Mouse (Mus musculus): ENCODE measurements around the gene Rnf224. TPM values are rescaled to one million over a fixed set of nuclear protein-coding genes. Genes with fewer than 3 reads are reported as not detected.
A peak's percentile ranks its signal among the peaks of the same experiment; 100 is the strongest.

The Rnf224 gene
- polyA plus RNA-seq, 1 experiment from 2014 or later: not detected

DNA sequence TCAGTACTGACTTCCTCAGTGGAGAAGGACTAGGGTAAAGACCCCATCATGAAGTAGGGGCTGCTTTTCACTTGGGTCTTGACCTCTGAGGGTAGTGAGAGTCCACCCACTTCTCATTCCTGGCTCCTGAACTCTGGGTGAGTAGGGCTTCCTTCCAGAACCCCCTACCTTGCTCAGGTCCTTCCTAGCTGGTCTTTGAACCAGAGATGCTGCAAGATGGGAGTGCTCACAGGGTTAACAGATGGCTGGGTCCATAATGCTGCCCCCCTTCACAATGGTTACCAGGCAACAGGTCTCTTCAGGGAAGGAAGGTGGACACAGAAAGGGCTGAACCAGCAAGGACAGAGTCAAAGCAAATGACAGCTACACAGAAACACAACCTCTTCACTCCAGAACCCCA lies 18.1 kb downstream of the Rnf224 start, which contains the start of gene Fam166a:
Gene Fam166a (plus strand): TSS at position 301 of the 400 bp plus-strand sequence.
- 0 out of 2 replicates have a peak, but pooled peaks cover 9% of the 10 kb centered on the region for H3K27me3 ChIP-seq (ENCODE audit: low read depth, poor library complexity, severe bottlenecking)
- H3K36me3 ChIP-seq: peaks cover 22% of the 10 kb centered on the region

DNA sequence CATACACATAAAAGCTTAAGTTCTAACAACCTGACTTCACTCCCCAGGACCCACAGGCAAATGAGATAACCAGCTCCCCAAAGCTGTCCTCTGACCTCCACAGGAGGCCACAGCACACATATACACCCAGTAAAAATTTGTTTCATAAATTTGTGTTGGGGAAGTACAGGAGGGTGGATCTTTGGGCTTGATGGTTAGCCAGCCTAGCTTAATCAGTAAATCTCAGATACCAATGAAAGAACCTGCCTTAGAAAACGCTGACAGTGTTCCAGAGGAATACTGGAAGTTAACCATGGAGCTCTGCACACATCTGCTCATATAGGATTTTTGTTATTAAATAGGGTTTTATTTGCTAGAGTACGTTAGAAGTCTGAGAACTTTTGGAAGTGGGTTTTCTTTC lies 18.9 kb downstream of the Rnf224 start:
- 74% methylated on average over 2 of the region's 2 CpGs for WGBS
- Histone ChIP-seq H3K4me3 (no peak overlapping the region), H3K36me3 (peaks cover 14% of the 10 kb centered on the region), H3K27me3 (ENCODE audit: low read depth, poor library complexity, severe bottlenecking) (peaks cover 16% of the 10 kb centered on the region), H3K9me3 (replicated peaks) (no peaks in the 10 kb centered on the region), H3K4me1 (peaks cover 13% of the 10 kb centered on the region), H3K27ac (replicated peaks) (no peak overlapping the region)
- no peak for DNase-seq (ENCODE audit: low spot score)

More for the DNA sequence above, 18.1 kb downstream of the Rnf224 start, which contains the start of gene Fam166a:
- H3K9me3 ChIP-seq (replicated peaks): no peaks in the 10 kb centered on the region
- H3K4me3 ChIP-seq: no peak within 1 kb of the TSS
- no peak within 1 kb of the TSS for H3K27ac ChIP-seq (replicated peaks)
- DNase-seq (ENCODE audit: low spot score): no peak
- peaks cover 19% of the 10 kb centered on the region for H3K4me1 ChIP-seq

DNA sequence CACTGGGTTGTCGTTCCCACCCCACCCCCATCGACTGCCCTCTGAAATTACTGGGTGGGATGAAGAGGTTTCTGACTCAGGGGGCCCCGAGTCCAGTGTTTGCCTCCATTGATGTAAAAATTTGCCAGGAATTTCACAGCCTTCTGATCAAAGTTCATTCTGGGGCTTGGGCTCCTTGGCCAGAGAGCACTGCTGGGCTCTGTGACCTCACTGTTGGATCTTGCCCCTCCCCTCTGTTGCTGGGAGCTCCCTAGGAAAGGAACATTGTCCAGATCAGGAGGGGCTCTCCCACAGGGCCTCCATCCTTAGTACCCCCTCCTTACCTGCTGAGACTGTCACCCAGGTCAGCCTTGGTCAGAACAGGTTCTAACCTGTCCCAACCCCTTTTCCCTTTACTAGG lies 22.1 kb downstream of the Rnf224 start, which contains the start of gene Stpg3:
Gene Stpg3 (minus strand): TSS at position 194 of the 400 bp plus-strand sequence.
- DNase-seq (ENCODE audit: low spot score): no peak
- Histone ChIP-seq H3K9me3 (replicated peaks) (no peaks in the 10 kb centered on the region), H3K36me3 (peaks cover 6% of the 10 kb centered on the region), H3K4me1 (peaks cover 28% of the 10 kb centered on the region), H3K4me3 (no peak within 1 kb of the TSS), H3K27ac (replicated peaks) (no peak within 1 kb of the TSS), H3K27me3 (ENCODE audit: low read depth, poor library complexity, severe bottlenecking) (peaks cover 22% of the 10 kb centered on the region)
- 78% methylated on average over 3 of the region's 3 CpGs for WGBS

DNA sequence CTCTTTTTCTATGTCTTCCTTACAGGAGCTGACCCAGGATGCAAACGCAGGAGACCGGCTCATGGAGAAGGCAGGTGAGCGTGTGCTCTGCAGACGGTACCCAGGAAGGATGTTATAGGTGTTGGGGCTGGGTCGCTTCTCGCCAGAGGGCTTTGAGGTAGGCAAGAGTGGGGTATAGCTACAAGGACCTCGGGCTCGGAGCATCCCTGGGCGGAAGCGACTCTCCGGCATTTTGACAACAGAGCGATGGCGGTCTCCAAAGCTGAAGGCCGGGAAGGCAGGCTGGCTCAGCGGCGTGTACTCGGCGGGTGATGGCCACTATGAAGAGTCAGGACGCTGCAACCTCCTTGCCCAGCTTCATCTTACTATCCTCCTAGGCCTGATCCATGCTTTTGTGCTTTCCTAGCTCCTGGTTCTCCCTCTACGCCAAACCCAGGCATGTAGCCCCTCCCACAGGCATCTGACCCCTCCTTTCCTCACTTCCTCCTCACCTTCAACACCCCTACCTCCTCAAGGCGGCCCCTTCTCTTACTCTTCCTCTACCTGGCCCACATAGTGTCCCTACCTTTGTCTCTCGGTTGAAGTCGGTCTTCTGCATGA lies 23.2 kb downstream of the Rnf224 start:
- H3K4me1 ChIP-seq: peaks cover 29% of the 10 kb centered on the region
- no peak overlapping the region for H3K27ac ChIP-seq (replicated peaks)
- H3K27me3 ChIP-seq (ENCODE audit: low read depth, poor library complexity, severe bottlenecking): peaks cover 22% of the 10 kb centered on the region
- H3K36me3 ChIP-seq: peaks cover 15% of the 10 kb centered on the region
- no peak for DNase-seq (ENCODE audit: low spot score)
- WGBS: 68% methylated on average over 23 of the region's 23 CpGs
- H3K9me3 ChIP-seq (replicated peaks): no peaks in the 10 kb centered on the region
- H3K4me3 ChIP-seq: no peak overlapping the region

DNA sequence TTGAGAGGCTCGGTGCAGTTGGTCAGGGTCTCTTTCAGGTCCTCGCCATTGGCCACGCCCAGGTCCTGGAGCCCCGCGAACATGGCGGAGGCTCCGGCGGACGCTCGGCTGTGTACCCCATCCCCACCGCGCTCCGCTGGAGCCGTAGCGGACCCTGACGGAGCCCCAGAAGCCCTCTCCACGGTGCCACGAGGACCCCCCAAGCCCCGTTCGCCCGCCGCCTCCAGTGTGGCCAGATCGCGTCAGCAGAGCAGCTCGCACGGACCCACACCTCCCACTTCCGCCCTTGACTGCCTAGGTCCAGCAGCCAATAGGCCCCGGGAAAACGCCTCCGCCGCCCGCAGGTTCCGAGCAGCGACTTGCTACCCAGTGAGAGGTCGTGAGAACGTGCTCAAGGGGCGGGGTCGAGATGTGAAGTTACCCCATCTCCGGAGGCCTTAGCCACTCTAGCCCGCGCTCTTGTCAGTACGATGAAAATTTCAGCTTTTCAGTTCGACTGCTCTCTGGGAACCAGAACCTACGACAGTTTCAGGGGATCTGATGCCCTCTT lies 25.4 kb downstream of the Rnf224 start, which contains the start of gene Nelfb:
Gene Nelfb (minus strand): TSS at position 369 of the 550 bp plus-strand sequence.
- DNase-seq (ENCODE audit: low spot score): peak; percentile 94
- under 1% methylated on average over 44 of the region's 44 CpGs for WGBS
- Histone ChIP-seq H3K27ac (replicated peaks) (peak within 1 kb of the TSS; percentile 97), H3K36me3 (peaks cover 36% of the 10 kb centered on the region), H3K9me3 (replicated peaks) (no peaks in the 10 kb centered on the region), H3K4me1 (peaks cover 28% of the 10 kb centered on the region), H3K27me3 (ENCODE audit: low read depth, poor library complexity, severe bottlenecking) (peaks cover 22% of the 10 kb centered on the region), H3K4me3 (peak within 1 kb of the TSS; percentile 81)

DNA sequence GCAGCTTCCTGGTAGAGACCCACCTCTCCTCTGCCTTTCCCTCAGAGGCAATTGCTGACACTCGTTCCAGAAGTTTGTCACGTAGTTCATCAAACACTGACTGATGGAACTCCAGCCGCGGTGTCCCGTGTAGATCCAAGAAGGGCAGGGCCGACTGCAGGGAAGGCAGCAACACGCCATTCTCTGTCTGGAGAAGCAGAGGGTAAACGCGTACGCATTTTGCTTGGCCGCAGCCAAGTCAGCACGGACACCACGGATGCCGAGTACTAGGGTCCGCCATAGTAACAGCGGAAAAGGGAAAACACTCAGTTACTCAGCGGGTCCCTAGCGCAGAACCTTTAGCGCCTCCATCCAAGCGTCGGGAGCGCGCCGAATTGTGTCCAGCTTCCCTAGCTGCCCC lies 25.9 kb downstream of the Rnf224 start:
- H3K9me3 ChIP-seq (replicated peaks): no peaks in the 10 kb centered on the region
- H3K4me3 ChIP-seq: peak overlapping the region; percentile 81
- peaks cover 28% of the 10 kb centered on the region for H3K4me1 ChIP-seq
- no peak for DNase-seq (ENCODE audit: low spot score)
- H3K27me3 ChIP-seq (ENCODE audit: low read depth, poor library complexity, severe bottlenecking): peaks cover 22% of the 10 kb centered on the region
- peak overlapping the region; percentile 97 for H3K27ac ChIP-seq (replicated peaks)
- WGBS: under 1% methylated on average over 24 of the region's 24 CpGs
- peaks cover 41% of the 10 kb centered on the region for H3K36me3 ChIP-seq

DNA sequence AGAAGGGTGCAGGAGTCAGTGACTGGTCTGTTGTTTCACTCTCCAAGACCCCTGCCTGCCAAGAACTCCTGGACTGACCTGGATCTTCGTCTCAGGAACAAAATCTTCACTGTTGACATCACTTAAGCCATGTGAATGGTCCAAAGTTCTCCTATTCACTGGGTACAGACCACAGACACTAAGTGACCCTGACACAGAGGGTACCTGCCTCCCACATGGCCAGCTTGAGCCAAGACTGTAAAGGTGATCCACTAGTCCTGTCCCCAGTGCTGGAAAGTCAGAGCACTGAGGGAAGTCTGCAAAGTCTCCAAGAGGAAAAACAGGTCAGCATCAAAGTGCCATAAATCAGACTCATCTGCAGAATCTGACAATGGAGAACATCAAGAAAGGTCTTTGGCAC lies 29.0 kb downstream of the Rnf224 start:
- no peaks in the 10 kb centered on the region for H3K9me3 ChIP-seq (replicated peaks)
- DNase-seq (ENCODE audit: low spot score): no peak
- no peak overlapping the region for H3K4me3 ChIP-seq
- H3K27me3 ChIP-seq (ENCODE audit: low read depth, poor library complexity, severe bottlenecking): peaks cover 5% of the 10 kb centered on the region
- peaks cover 72% of the 10 kb centered on the region for H3K36me3 ChIP-seq
- H3K4me1 ChIP-seq: peaks cover 28% of the 10 kb centered on the region
- WGBS: 86% methylated on average over 1 of the region's 1 CpGs
- H3K27ac ChIP-seq (replicated peaks): no peak overlapping the region

DNA sequence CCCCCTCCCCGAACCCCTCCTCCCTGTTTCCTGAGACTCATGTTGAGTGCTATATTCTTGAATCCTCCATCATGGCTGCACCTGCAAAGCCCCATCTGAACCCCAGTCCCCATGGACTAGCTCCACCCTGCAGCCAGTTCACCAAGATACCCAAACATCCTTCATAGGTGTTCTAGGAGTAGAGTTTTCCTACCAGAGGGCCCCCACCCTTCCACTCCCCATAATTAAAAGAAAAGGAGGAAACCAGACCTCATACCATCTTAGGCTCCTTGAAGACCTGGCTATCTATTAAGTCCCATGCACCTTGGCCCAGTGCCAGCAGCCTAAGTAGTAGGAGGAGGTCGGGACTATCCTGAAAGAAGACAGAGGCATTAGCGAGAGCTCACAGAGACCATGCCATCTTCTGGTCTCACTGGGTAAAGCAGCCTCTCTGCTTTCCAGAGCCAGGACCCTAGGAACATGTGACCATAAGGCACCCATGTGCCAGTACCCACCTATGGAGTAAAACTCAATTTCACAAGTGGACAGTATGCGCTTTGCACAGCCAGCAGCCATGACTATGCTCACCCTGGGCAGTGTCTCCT lies 32.9 kb downstream of the Rnf224 start:
- no peak overlapping the region for H3K27ac ChIP-seq (replicated peaks)
- H3K9me3 ChIP-seq (replicated peaks): no peaks in the 10 kb centered on the region
- 0 out of 2 replicates have a peak, but pooled peaks cover 1% of the 10 kb centered on the region for H3K4me1 ChIP-seq
- no peak overlapping the region for H3K4me3 ChIP-seq
- H3K36me3 ChIP-seq: peaks cover 99% of the 10 kb centered on the region
- WGBS: 72% methylated on average over 4 of the region's 4 CpGs
- no peaks in the 10 kb centered on the region for H3K27me3 ChIP-seq (ENCODE audit: low read depth, poor library complexity, severe bottlenecking)
- DNase-seq (ENCODE audit: low spot score): no peak

DNA sequence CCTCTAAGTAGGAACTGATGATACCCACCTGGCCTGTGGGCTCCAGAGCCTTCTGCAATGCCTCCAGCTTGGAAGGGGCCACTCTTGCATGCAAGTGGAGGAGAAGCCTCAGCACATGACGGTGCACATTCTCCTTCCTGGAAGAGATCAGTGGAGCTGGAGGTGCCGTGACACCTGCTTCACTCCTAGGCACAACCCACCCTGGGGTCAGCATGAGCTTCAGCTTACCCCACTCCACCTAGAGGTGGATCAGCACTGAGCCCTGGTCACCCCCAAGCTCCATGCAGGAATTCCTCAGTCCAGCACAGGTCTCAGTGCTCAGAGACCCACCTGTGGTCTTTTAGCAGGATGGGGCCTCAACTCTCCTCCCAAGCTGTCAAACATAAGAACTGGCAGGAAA lies 36.0 kb downstream of the Rnf224 start:
- H3K36me3 ChIP-seq: peaks cover 77% of the 10 kb centered on the region
- WGBS: 92% methylated on average over 2 of the region's 2 CpGs
- no peak for DNase-seq (ENCODE audit: low spot score)
- H3K4me1 ChIP-seq: peaks cover 16% of the 10 kb centered on the region
- H3K27ac ChIP-seq (replicated peaks): no peak overlapping the region
- H3K27me3 ChIP-seq (ENCODE audit: low read depth, poor library complexity, severe bottlenecking): peaks cover 27% of the 10 kb centered on the region
- H3K9me3 ChIP-seq (replicated peaks): no peaks in the 10 kb centered on the region
- no peak overlapping the region for H3K4me3 ChIP-seq

DNA sequence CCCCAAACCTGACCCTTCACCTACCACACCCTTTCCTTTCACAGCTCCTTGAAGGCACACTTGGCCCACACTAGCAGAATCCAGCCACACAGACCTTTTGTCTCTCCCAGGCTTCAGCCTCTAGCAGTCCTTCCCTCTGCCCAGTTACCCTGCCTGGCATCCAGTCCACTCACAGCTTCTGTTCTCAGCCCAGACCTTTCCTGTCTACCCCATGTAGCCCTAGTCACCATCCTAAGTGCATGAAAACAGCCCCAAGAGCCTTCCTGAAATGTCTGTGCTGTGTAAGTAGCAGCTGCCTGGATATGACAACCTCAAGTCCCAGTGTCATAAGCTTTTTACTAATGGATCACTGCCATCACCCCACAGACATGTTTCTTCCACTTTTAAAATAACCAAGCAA lies 38.6 kb downstream of the Rnf224 start:
- Histone ChIP-seq H3K27ac (replicated peaks) (no peak overlapping the region), H3K4me3 (no peak overlapping the region), H3K4me1 (peaks cover 33% of the 10 kb centered on the region), H3K9me3 (replicated peaks) (no peaks in the 10 kb centered on the region), H3K36me3 (peaks cover 50% of the 10 kb centered on the region), H3K27me3 (ENCODE audit: low read depth, poor library complexity, severe bottlenecking) (peaks cover 51% of the 10 kb centered on the region)
- no peak for DNase-seq (ENCODE audit: low spot score)

DNA sequence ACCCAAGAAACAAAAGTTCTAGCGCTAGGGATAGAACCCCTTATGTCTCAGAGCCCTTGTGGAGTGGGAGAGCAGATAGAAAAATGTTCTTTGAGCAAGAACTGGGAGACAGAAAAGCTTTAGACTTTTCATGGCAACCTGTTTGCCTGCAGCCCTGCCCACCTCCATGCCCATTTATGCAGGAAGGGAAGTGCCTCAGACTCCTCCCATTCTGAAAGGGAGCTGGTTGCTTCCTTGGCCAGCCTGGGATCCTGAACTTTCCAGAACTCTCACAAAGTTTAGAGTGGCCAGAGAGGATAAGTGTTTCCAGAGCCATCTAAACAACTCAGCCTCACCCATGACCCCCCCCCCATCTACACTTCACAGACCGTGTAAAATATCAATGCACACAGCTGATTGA lies 39.4 kb downstream of the Rnf224 start:
- no peak overlapping the region for H3K27ac ChIP-seq (replicated peaks)
- H3K27me3 ChIP-seq (ENCODE audit: low read depth, poor library complexity, severe bottlenecking): peaks cover 51% of the 10 kb centered on the region
- 21% methylated on average over 2 of the region's 2 CpGs for WGBS
- H3K9me3 ChIP-seq (replicated peaks): no peaks in the 10 kb centered on the region
- DNase-seq (ENCODE audit: low spot score): no peak
- no peak overlapping the region for H3K4me3 ChIP-seq
- peaks cover 43% of the 10 kb centered on the region for H3K36me3 ChIP-seq
- peaks cover 34% of the 10 kb centered on the region for H3K4me1 ChIP-seq

DNA sequence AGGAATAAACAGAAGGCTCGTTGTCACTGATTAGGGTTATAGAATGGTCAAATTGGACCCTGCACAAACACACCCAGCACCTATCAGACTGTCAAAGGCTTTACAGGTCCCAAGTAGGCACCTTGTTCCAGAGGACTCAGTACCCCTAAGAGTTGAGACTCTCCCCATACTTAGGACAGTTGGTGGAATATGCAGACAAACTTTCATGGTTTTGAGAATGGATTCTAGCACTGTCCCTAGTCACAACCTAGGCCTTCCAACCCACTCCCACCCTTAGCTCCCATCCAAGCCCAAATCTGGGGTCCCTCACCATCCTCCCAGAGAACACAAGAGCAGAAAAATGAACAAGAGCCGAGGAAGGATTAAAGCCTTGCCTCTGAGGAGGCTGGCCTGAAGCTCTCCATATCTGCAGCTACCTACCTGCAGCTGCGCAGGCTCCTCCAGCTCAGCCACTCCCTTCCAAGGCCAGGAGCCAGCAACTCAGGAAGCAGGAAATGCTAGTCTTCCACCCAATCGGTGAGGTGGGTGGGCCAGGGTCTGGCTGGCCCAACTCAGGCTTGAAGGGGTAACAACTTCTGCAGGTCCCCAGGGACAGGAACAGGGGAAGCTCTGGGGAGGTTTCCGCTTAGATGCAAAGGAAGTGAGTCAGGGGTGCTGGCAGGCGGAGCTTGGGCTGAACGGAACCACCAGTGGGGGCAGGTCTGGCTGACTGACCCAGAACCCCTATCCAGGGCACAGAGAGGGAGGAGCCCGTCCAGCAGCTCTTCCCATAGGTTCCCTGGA lies 40.2 kb downstream of the Rnf224 start, which contains the start of gene Tor4a:
Gene Tor4a (minus strand): TSS at position 715 of the 783 bp plus-strand sequence.
- 14% methylated on average over 8 of the region's 8 CpGs for WGBS
- Histone ChIP-seq H3K36me3 (peaks cover 34% of the 10 kb centered on the region), H3K27me3 (ENCODE audit: low read depth, poor library complexity, severe bottlenecking) (peaks cover 51% of the 10 kb centered on the region), H3K9me3 (replicated peaks) (no peaks in the 10 kb centered on the region), H3K4me1 (peaks cover 34% of the 10 kb centered on the region), H3K4me3 (peak within 1 kb of the TSS; percentile 39), H3K27ac (replicated peaks) (no peak within 1 kb of the TSS; the same call in 1 of the 2 replicates)
- DNase-seq (ENCODE audit: low spot score): no peak

All from midbrain, embryonic 10.5 days (tissue).